Mouse (Mus musculus) liver, adult 2 months (tissue): ENCODE measurements around the gene Golt1a. TPM values are rescaled to one million over a fixed set of nuclear protein-coding genes. Genes with fewer than 3 reads are reported as not detected.

Source experiments
- DNase-seq: peaks from one replicate; pipeline ENCODE4 v3.0.0-alpha.2; 2011; ENCODE audit warnings: low read depth, low spot score; ENCODE audit errors: extremely low read depth
- H3K27ac ChIP-seq: fragments of 200-500 bp; replicated peaks from 2 replicates; pipeline ENCODE4 v1.5.1; 2012; ENCODE audit warnings: low read depth, mild to moderate bottlenecking, control low read depth, inconsistent platforms, low read length; ENCODE audit not compliant: insufficient read depth
- H3K27me3 ChIP-seq: fragments of 200-500 bp; 2 replicates; pipeline ENCODE4 v1.6.1; 2012; ENCODE audit warnings: mild to moderate bottlenecking, moderate library complexity, low read length, inconsistent platforms; ENCODE audit not compliant: control insufficient read depth, insufficient read depth
- H3K36me3 ChIP-seq: fragments of 200-500 bp; 2 replicates; pipeline ENCODE4 v1.6.1; 2012; ENCODE audit warnings: low read length, inconsistent platforms; ENCODE audit not compliant: control insufficient read depth, insufficient read depth
- H3K4me1 ChIP-seq: fragments of 200-500 bp; 2 replicates; pipeline ENCODE4 v1.6.1; 2011; ENCODE audit warnings: low read length; ENCODE audit not compliant: control insufficient read depth, insufficient read depth
- H3K4me3 ChIP-seq: fragments of 200-500 bp; 2 replicates; pipeline ENCODE4 v1.5.1; 2011; ENCODE audit warnings: low read depth, mild to moderate bottlenecking, control low read depth, low read length, moderate library complexity; ENCODE audit not compliant: insufficient read depth
- H3K79me2 ChIP-seq: fragments of 200-500 bp; 2 replicates; pipeline ENCODE4 v1.6.1; 2012; ENCODE audit warnings: inconsistent platforms, mild to moderate bottlenecking, low read length, moderate library complexity; ENCODE audit not compliant: control insufficient read depth, insufficient read depth
- H3K9ac ChIP-seq: fragments of 200-500 bp; 2 replicates; pipeline ENCODE4 v1.6.1; 2012; ENCODE audit warnings: low read depth, mild to moderate bottlenecking, control low read depth, inconsistent platforms, low read length
- CTCF ChIP-seq: fragments of 200-500 bp; IDR thresholded peaks from 2 replicates; pipeline ENCODE4 v1.5.1; 2011; ENCODE audit warnings: low read depth, low read length, control low read depth
- POLR2A ChIP-seq: fragments of 200-500 bp; IDR thresholded peaks from 2 replicates; pipeline ENCODE4 v1.6.1; 2011; ENCODE audit warnings: low read length, control low read depth; ENCODE audit not compliant: insufficient read depth; ENCODE audit errors: extremely low read depth
- WGBS: fragments of 180-500 bp; shearing (Covaris S2); methylation state at CpG from one replicate; pipeline ENCODE4 v1.1.7; 2018; 5-methylcytosine and 5-hydroxymethylcytosine counted together
- polyA plus RNA-seq: library from polyadenylated mRNA; depleted of rRNA; stranded (reverse); fragments of >200 nt; gene quantifications from 2 replicates; pipeline ENCODE4 v1.2.3, GENCODE M21; 2012
- total RNA-seq: library from RNA; depleted of rRNA; stranded (reverse); fragments of >200 nt; gene quantifications from 2 replicates; pipeline ENCODE4 v1.2.3, GENCODE M21; 2014

Gene Golt1a
- total and polyA plus RNA-seq, 2 experiments = 11.4 to 16.1 TPM

DNA sequence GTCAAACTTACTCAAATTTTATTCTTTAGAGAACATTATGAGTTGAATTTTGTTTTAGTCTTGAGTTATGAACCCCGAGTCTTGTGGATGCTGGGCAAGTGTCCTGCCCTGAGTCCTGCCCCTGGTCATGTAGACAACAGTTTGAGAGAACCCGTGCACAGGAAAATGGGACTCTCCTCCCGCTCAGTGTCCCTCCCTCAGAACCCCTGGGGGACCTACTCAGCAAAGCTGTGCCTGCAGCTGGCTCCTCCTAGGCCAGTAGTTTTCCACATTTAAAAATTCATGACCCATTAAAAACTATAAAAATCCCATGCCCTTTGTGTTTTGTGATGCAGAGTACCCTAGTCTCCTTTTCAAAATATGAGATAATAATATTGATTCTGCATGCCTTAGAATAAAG, 42.5 kb upstream of the Golt1a start:
- TF ChIP-seq CTCF = no peak
- TF ChIP-seq POLR2A = no peak
- DNase-seq = no peak
- 79% methylated on average over 3 of the region's 3 CpGs for WGBS
- Histone ChIP-seq H3K36me3 (peaks cover 42% of the 10 kb centered on the region), H3K9ac (no peak overlapping the region), H3K79me2 (peaks cover 4% of the 10 kb centered on the region; the same call in 1 of the 2 replicates), H3K4me3 (no peak overlapping the region), H3K4me1 (peaks cover 17% of the 10 kb centered on the region), H3K27ac (no peak overlapping the region), H3K27me3 (no peaks in the 10 kb centered on the region)

DNA sequence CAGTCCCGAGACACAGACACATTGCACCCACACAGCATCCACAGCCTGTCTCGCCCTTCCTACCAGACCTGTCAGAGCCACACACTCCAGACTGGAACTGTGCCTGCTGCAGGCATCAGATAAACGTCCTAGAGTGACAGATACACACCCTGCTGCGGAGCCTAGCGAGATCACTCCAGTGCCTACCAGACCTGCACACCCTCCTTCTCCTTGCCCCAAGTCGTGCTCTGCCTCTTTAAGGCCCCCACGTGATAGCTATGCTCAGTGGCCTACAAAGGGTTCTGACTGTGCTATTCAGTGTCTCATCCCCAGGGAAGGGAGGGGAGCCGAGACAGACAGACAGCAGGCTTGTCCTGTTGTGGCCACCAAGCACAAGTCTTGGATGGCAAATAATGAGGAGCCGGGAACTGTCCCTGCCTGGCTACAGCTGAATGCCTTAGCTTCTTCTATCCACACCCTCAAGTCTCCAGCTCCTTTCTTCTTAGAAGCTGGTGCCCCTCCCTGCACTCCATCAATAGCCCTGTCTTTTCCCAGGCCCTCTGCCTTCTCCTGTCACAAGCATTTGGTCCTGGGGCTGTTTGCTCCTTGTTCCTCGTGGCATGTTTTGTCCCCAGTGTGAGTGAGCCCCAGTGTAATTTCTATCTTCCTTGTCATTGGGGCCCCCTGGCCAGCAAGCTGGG, 41.6 kb upstream of the Golt1a start:
- Histone ChIP-seq H3K4me3 (no peak overlapping the region), H3K79me2 (peaks cover 4% of the 10 kb centered on the region; the same call in 1 of the 2 replicates), H3K27me3 (no peaks in the 10 kb centered on the region), H3K4me1 (peaks cover 16% of the 10 kb centered on the region), H3K27ac (no peak overlapping the region), H3K36me3 (peaks cover 46% of the 10 kb centered on the region), H3K9ac (no peak overlapping the region)
- DNase-seq = no peak
- TF ChIP-seq POLR2A (no peak), CTCF (no peak)
- 84% methylated on average over 10 of the region's 10 CpGs for WGBS

DNA sequence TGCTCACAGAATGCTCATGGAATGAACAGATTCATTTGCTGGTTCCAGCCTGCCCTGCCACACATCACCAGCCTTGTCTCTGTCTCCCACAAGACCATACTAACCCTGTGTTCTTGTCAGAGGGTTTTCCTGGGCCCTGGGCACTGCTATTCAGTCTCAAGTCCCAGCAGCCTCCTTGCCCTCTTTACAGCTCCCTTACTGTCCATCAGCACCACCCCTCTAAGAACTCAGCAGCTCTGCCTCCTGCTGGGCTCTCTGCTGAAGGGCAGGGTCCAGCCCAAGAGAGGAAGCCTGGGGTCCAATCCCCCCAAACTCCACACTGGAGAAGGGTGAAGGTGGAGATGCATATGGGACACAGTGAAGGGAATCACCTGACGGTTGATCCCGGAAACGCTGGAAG, 41.1 kb upstream of the Golt1a start:
- no peak overlapping the region for H3K9ac ChIP-seq
- TF ChIP-seq CTCF (peak; percentile 24; the same call in 1 of the 2 replicates), POLR2A (no peak)
- 88% methylated on average over 3 of the region's 3 CpGs for WGBS
- peaks cover 4% of the 10 kb centered on the region; the same call in 1 of the 2 replicates for H3K79me2 ChIP-seq
- H3K4me3 ChIP-seq = no peak overlapping the region
- H3K27ac ChIP-seq = no peak overlapping the region
- no peaks in the 10 kb centered on the region for H3K27me3 ChIP-seq
- H3K4me1 ChIP-seq = peaks cover 15% of the 10 kb centered on the region
- DNase-seq = no peak
- H3K36me3 ChIP-seq = peaks cover 50% of the 10 kb centered on the region

DNA sequence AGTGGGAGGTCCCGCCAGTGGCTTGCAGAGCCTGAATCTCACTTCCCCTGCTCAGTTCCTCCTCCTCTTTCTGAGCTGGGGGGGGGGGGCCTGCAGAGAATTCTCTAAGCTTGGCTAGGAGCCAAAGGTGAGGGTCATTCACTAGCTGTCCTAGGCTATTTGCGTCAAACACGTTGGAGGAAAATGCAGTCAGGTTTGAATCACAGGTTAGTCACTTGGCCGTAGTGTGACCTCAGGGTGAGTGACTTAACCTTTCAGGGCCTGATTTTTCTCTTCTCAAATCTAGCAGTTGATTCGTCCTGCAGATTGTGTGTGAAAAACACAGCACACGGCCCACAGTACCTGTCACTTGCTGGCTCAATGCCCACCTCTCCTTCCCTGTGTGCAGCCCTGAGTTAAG, 39.3 kb upstream of the Golt1a start:
- H3K27ac ChIP-seq = no peak overlapping the region
- TF ChIP-seq POLR2A = no peak
- TF ChIP-seq CTCF = no peak
- peaks cover 4% of the 10 kb centered on the region; the same call in 1 of the 2 replicates for H3K79me2 ChIP-seq
- peaks cover 6% of the 10 kb centered on the region for H3K4me1 ChIP-seq
- H3K9ac ChIP-seq = no peak overlapping the region
- H3K4me3 ChIP-seq = no peak overlapping the region
- H3K27me3 ChIP-seq = no peaks in the 10 kb centered on the region
- 44% methylated on average over 6 of the region's 6 CpGs for WGBS
- H3K36me3 ChIP-seq = peaks cover 54% of the 10 kb centered on the region
- peak; percentile 54 for DNase-seq

DNA sequence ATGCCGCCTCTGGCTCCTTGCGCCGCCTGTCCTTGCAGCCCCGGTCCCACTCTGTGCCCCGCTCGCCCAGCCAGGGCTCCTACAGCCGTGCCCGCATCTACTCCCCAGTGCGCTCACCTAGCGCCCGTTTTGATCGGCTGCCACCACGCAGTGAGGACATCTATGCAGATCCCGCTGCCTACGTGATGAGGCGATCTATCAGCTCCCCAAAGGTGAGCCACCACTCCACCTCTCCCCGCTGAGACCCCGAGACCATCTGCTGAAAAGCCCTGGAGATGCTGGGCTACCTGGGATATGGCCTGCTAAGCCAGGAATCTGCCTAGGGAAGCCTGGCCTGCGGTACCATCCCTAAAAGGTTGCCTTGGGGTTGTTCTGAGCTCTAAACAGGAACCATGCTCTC, 35.4 kb upstream of the Golt1a start:
- TF ChIP-seq POLR2A (no peak), CTCF (no peak)

DNA sequence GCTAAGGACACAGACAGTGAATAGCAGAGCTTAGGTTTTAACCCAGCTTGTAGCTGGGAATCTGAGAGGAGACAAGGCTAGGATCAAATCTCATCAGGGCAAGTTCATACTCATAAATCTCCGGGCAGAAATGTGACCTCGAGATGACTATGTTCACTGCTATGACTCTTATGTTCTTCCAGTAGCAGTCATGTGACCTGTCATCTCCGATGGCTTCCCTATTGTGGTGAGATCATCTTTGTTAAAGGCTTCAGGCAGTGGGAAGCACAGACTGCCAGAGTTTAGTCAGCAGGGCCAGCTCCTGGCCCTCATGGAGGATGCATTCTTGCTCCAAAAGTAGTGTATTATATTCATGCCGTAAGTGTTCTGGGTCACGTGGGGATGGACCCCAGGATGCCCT, 32.6 kb upstream of the Golt1a start:
- Histone ChIP-seq H3K36me3 (peaks cover 24% of the 10 kb centered on the region), H3K4me3 (no peak overlapping the region), H3K79me2 (no peaks in the 10 kb centered on the region; the same call in 1 of the 2 replicates), H3K4me1 (peaks cover 5% of the 10 kb centered on the region; the same call in 1 of the 2 replicates), H3K27me3 (no peaks in the 10 kb centered on the region), H3K27ac (no peak overlapping the region), H3K9ac (no peak overlapping the region)
- WGBS = 80% methylated on average over 5 of the region's 5 CpGs
- DNase-seq = no peak
- TF ChIP-seq CTCF (no peak), POLR2A (no peak)

More for the DNA sequence above, 35.4 kb upstream of the Golt1a start:
- 96% methylated on average over 19 of the region's 19 CpGs for WGBS
- no peak for DNase-seq
- no peaks in the 10 kb centered on the region; the same call in 1 of the 2 replicates for H3K79me2 ChIP-seq
- H3K27ac ChIP-seq = no peak overlapping the region
- no peak overlapping the region for H3K9ac ChIP-seq
- no peaks in the 10 kb centered on the region for H3K27me3 ChIP-seq
- peaks cover 39% of the 10 kb centered on the region for H3K36me3 ChIP-seq
- no peak overlapping the region for H3K4me3 ChIP-seq
- peaks cover 5% of the 10 kb centered on the region; the same call in 1 of the 2 replicates for H3K4me1 ChIP-seq
